Mouse (Mus musculus): ENCODE measurements at regions not wholly inside any gene's neighbourhood (a gene's known extent, or its start where the extent isn't known, plus 50 kb on each side); places are given as distances from the start of the nearest gene placed in this dataset.

DNA sequence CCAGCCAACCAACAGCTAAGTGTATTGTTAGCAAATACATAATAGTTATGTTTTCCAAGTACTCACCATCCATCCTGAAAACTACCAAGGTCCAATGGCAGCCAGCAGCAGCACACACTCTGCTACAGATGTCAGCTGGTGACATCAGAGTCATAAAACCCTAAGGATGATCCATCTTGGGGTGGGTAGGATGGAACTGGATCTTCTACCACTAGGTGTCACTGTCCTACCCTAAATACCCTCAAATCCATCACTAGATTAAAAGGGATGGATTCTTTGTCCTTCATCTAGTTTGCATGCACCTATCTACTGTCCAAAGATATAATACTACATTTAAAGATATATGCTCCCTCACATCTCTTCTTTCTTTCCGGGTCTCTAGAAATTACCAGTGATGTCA lies 317.7 kb downstream of the Tmem135 start:
- TF ChIP-seq CTCF (IDR thresholded peaks at IDR 0.05; ENCODE audit: insufficient read depth, low read length): peak; percentile 26; the same call in 1 of the 2 replicates
- no peak for TF ChIP-seq POLR2A (IDR thresholded peaks at IDR 0.05; ENCODE audit: borderline replicate concordance, extremely low read depth, low read depth, low read length)
